8 mouse cellular contexts compared by ENCODE assay signal in the genomic region with DNA sequence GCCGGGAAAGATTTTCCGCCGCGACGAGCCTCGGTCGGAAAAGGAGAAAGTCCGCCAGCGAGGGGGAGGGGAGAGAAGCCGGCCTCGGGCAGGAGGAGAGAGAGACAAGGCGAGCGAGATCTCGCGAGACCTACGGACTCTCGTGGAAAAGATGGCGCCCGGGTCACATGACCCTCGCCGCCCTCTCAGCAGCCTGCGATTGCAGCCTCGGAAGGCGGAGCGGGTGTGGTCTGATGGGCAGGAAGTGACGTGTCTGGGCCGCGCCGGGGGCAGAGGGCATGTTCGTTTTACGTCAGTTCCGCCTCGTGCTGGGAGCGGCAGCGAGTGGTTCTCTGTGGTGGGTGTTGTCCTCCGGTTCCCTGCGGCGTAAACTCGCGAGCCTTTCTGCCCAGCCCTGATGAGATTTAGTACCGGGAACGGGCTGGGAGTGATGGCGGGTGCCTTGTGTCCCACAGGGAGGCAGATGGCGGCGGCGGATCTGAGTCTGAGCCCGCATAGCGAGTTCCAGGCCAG. TPM values are rescaled to one million over a fixed set of nuclear protein-coding genes. Genes with fewer than 3 reads are reported as not detected.
DNase-seq lines count a peak whose midpoint lies in the region; ATAC-seq and TF ChIP-seq lines count a peak whose summit lies in the region.

A gene (minus strand): TSS at position 84 of the 513 bp plus-strand sequence.

- H3K36me3 ChIP-seq in hindbrain, embryonic 13.5 days, result peaks cover 30% of the 10 kb centered on the region

- peak; percentile 97 for ATAC-seq in Patski
- ATAC-seq in hindbrain, embryonic 13.5 days (ENCODE audit: low FRiP score), result peak; percentile 98

- WGBS in hindbrain, embryonic 13.5 days, result under 1% methylated on average over 48 of the region's 48 CpGs

- DNase-seq in Patski (ENCODE audit: low read depth, low spot score), result peak; percentile 94
- peak; percentile 99 for DNase-seq in cerebellum, postnatal 14 days
- DNase-seq in frontal cortex, postnatal 14 days (ENCODE audit: low spot score in 2 of 2), result peak; percentile 98 to 99
- DNase-seq in layer of hippocampus, postnatal 25 days (ENCODE audit: extremely low spot score in 1 of 2, low spot score in 1 of 2), result peak; percentile 93 to 94
- DNase-seq in lung, postnatal 25 days (ENCODE audit: low spot score), result peak; percentile 100
- DNase-seq in retina, embryonic 14.5 days (ENCODE audit: low spot score), result peak; percentile 100
- peak; percentile 98 for DNase-seq in thymus, postnatal 4 days

- peak within 1 kb of the TSS; percentile 97 for H3K27ac ChIP-seq in hindbrain, embryonic 13.5 days

- peak within 1 kb of the TSS; percentile 81 for H3K4me2 ChIP-seq in hindbrain, embryonic 13.5 days

- peaks cover 20% of the 10 kb centered on the region for H3K4me1 ChIP-seq in hindbrain, embryonic 13.5 days (replicated peaks)

- TF ChIP-seq CTCF in Patski (IDR thresholded peaks at IDR 0.05), result no peak

- no peaks in the 10 kb centered on the region for H3K9me3 ChIP-seq in hindbrain, embryonic 13.5 days

- in situ Hi-C loops in Patski (cut with MboI; ENCODE audit: low pct_unique_long_range_greater_than_20kb), result loop anchor here (5.0 to 25.0 kb wide), 3 partner anchors 252 to 547 kb away; a partner anchor contains a TSS

- H3K27me3 ChIP-seq in Patski, result no peaks in the 10 kb centered on the region
- H3K27me3 ChIP-seq in hindbrain, embryonic 13.5 days, result no peaks in the 10 kb centered on the region

- POLR2A ChIA-PET in Patski (lab: Charles Lee), result no interaction called here

- CTCF ChIA-PET in Patski (lab: Charles Lee), result no interaction called here

- H3K4me3 ChIP-seq in hindbrain, embryonic 13.5 days, result peak within 1 kb of the TSS; percentile 100

- peak within 1 kb of the TSS; percentile 99 for H3K9ac ChIP-seq in hindbrain, embryonic 13.5 days

RNA-seq across cellular contexts. Expression of the gene that starts here (rescaled TPM):
- polyA plus RNA-seq in Patski (2021), result 59.3 TPM
- polyA plus RNA-seq in hindbrain, embryonic 13.5 days (2015; fragmentation: Nextera tagmentation; extraction: Ambion mirVana), result 38.7 and 41.6 TPM in 2 replicates
- 10 to 100 TPM; 36.9 to 39.7 TPM for total RNA-seq in layer of hippocampus, postnatal 25 days (2021)

Comparison
In these comparisons a context has a peak if more than half of its experiments do, and no peak if none do; other contexts are left out.
1. Peak in every context shown above with its lines: DNase-seq, ATAC-seq, H3K4me3 ChIP-seq and H3K27ac ChIP-seq.